Mouse (Mus musculus) neutrophil, adult 65 days (primary cell): ENCODE measurements around the gene Rsg1. TPM values are rescaled to one million over a fixed set of nuclear protein-coding genes. Genes with fewer than 3 reads are reported as not detected.

Source experiments
- total RNA-seq: library from RNA; stranded (reverse); gene quantifications from 2 replicates; pipeline ENCODE4 v1.2.4, GENCODE M21; 2023

Rsg1 gene
- 0.54 and 1.3 TPM in 2 replicates for total RNA-seq

DNA sequence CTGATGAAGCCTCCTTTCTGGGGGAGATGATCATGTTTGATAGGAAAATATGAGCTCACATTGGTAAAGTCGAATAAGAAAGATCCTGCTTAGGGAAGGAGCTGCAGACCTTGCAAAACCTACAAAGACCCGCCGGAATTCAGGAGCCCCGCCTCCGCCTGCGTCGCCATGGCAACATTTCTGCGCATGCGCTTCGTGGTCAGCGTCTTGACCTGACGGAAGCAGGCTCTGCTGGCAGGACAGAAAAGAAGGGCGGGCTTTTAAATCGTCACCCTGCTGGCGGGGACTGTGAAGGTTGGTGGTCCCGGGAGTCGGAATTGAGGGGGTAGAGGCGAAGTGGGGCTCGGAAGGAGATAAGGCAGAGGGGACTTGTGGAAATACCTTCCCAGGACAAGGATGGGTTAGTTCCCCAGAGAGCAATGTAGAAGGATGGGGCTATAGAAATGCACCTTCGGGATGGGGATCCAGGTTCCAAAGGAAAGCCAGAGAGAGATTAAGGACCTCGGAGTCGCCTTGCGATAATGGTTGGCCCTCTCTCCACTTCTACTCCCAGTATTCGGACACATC, at the start of gene Rsg1:
Gene Rsg1, plus strand, starts transcription at position 187 of the 567 bp plus-strand sequence.

DNA sequence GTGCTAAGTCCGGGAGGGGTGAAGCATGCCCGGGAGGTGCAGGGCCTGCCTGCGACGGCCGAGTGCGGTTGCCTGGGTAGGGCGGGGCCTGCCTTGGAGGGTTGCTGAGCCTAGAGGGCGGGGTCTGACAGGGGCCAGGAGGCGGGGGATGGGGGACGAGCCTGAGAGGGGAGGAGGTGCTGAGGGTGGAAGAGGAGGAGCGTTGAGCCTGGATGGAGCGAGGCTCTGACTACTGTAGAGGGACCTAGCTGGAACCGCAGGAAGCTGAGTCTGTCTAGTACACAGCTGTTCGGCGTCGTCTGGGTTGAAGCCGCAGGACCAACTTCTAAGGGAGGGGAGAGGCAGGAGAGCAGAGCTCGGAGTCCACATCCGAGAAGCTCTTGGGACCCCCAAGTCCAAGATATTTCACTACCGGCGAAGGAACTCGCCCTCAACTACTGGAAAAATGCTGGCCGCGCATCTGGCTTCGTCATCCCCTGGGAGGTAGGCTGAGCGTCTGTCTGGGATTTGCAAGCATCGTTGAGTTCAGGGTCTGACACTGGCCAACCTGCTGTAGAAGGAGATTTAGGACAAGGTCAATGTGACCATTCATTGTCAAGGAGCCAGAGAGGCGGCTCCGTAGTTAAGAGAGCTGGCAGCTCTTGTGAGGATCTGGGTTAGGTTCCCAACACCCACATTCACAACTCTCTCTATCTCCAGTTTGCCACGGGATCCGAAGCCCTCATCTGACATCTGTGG, 25.8 kb downstream of the Rsg1 start, which contains the start of gene Arhgef19:
Gene Arhgef19, plus strand, starts transcription at position 112 of the 738 bp plus-strand sequence.

Other genes starting within 250 kb of the Rsg1 start
- 41.5 and 52.2 TPM in 2 replicates for gene Atp13a2, start 227.1 kb upstream of the Rsg1 start, total RNA-seq
- gene Mfap2, start 203.5 kb upstream of the Rsg1 start, total RNA-seq = not detected in 2 replicates
- 7.8 and 10.3 TPM in 2 replicates for gene Crocc, start 153.4 kb upstream of the Rsg1 start, total RNA-seq
- gene Necap2, start 135.6 kb upstream of the Rsg1 start, total RNA-seq = 79.8 and 82.2 TPM in 2 replicates
- not detected in 2 replicates for gene Spata21, start 125.6 kb upstream of the Rsg1 start, total RNA-seq
- gene Szrd1, start 74.2 kb upstream of the Rsg1 start, total RNA-seq = 77.3 and 86.6 TPM in 2 replicates
- 21.2 and 34.1 TPM in 2 replicates for gene Fbxo42, start 66.0 kb upstream of the Rsg1 start, total RNA-seq
- not detected in 2 replicates for gene Arhgef19, start 25.5 kb downstream of the Rsg1 start, total RNA-seq
- gene Epha2, start 87.3 kb downstream of the Rsg1 start, total RNA-seq = 0.76 and 1.1 TPM in 2 replicates
- not detected in 2 replicates for gene Fam131c, start 154.3 kb downstream of the Rsg1 start, total RNA-seq
- not detected in 2 replicates for gene Clcnka, start 184.8 kb downstream of the Rsg1 start, total RNA-seq
- not detected in 2 replicates for gene Clcnkb, start 202.1 kb downstream of the Rsg1 start, total RNA-seq
- not detected in 2 replicates for gene Hspb7, start 206.8 kb downstream of the Rsg1 start, total RNA-seq
- not detected in 2 replicates for gene Srarp, start 222.1 kb downstream of the Rsg1 start, total RNA-seq
- 32.0 and 36.4 TPM in 2 replicates for gene Zbtb17, start 230.7 kb downstream of the Rsg1 start, total RNA-seq